Mouse (Mus musculus): ENCODE measurements around the gene 2900011O08Rik.

GRCm38 (mm10) chr16:14135014-14135413, 148.6 kb downstream of the 2900011O08Rik start:
- TF ChIP-seq CTCF (IDR thresholded peaks at IDR 0.05; ENCODE audit: extremely low read depth, insufficient read depth, low read length) = no peak
- TF ChIP-seq POLR2A (IDR thresholded peaks at IDR 0.05; ENCODE audit: extremely low read depth, insufficient read depth, low read length) = no peak
